ENCODE assay signal across 16 mouse cellular contexts in the genomic region with DNA sequence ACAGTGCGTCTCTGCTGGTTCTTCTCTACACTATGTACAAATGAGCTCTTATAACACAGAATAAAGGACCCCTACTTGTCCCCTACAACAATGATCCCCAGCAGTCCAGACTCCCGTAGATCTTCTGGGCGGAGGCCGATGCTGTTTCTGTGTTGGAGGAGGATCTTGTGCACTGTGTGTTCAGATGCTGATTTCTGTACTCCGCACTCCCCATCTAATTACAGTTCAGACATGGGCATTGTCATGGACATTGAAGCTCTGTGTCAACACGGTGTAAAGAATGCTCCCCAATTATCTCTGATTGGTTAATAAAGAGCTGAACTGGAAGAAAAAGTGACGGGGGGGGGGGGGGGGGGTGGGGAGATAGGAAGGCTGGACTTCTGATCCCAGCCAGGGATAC. TPM values are rescaled to one million over a fixed set of nuclear protein-coding genes. Genes with fewer than 3 reads are reported as not detected.
DNase-seq lines count a peak whose midpoint lies in the region; ATAC-seq and TF ChIP-seq lines count a peak whose summit lies in the region.
"Had no signal": no experiment of that assay in that cellular context is flagged by ENCODE, and none has a peak within 500 bp of the region (broad histone marks: within the 10 kb centered on the region; RNA-seq: fewer than 3 reads in every experiment).

No protein-coding gene starts in this region.

- no peaks in the 10 kb centered on the region for H3K9me3 ChIP-seq in liver, embryonic 12.5 days (replicated peaks)
- H3K9me3 ChIP-seq in liver, embryonic 11.5 days (ENCODE audit: control insufficient read depth, low read length): no peaks in the 10 kb centered on the region
- H3K9me3 ChIP-seq in ES-E14 (ENCODE audit: control insufficient read depth, insufficient read depth, low read depth, low read length): no peaks in the 10 kb centered on the region
- H3K9me3 ChIP-seq in forebrain, embryonic 13.5 days (replicated peaks): no peaks in the 10 kb centered on the region
- H3K9me3 ChIP-seq: embryonic facial prominence, embryonic 12.5 days; limb, embryonic 13.5 days had no signal

- ATAC-seq in liver, embryonic 12.5 days: peak; percentile 31; the same call in 1 of the 2 replicates
- no peak; the same call in 1 of the 2 replicates for ATAC-seq in liver, embryonic 11.5 days (replicated peaks; ENCODE audit: low FRiP score)
- ATAC-seq in forebrain, embryonic 13.5 days: peak; percentile 70
- ATAC-seq: liver, postnatal 0 days had no signal

- WGBS in liver, embryonic 12.5 days (ENCODE audit: insufficient replicate concordance): 61% methylated on average over 7 of the region's 7 CpGs
- 49% methylated on average over 7 of the region's 7 CpGs for WGBS in liver, embryonic 11.5 days
- 23% methylated on average over 6 of the region's 7 CpGs for WGBS in forebrain, embryonic 13.5 days

- no peaks in the 10 kb centered on the region for H3K36me3 ChIP-seq in liver, embryonic 12.5 days
- no peaks in the 10 kb centered on the region for H3K36me3 ChIP-seq in liver, embryonic 11.5 days (ENCODE audit: control insufficient read depth, insufficient read depth, low read length)
- no peaks in the 10 kb centered on the region for H3K36me3 ChIP-seq in ES-E14 (ENCODE audit: control insufficient read depth, insufficient read depth, low read length, poor library complexity, severe bottlenecking)
- H3K36me3 ChIP-seq in forebrain, embryonic 13.5 days (ENCODE audit: poor library complexity, severe bottlenecking): no peaks in the 10 kb centered on the region
- H3K36me3 ChIP-seq: embryonic facial prominence, embryonic 12.5 days; limb, embryonic 13.5 days had no signal

- in situ Hi-C loops in ES-E14 (cut with MboI; ENCODE audit: low sequenced_read_pairs in 2 of 2, unreplicated experiment in 2 of 2): no loop called here

- no peaks in the 10 kb centered on the region for H3K27me3 ChIP-seq in liver, embryonic 12.5 days (replicated peaks)
- H3K27me3 ChIP-seq in liver, embryonic 11.5 days (replicated peaks; ENCODE audit: control insufficient read depth, insufficient read depth, low read length): no peaks in the 10 kb centered on the region
- H3K27me3 ChIP-seq in forebrain, embryonic 13.5 days: no peaks in the 10 kb centered on the region
- H3K27me3 ChIP-seq: embryonic facial prominence, embryonic 12.5 days; limb, embryonic 13.5 days had no signal

- no peak overlapping the region for H3K9ac ChIP-seq in liver, embryonic 12.5 days
- no peak overlapping the region for H3K9ac ChIP-seq in liver, embryonic 11.5 days (ENCODE audit: low read depth, low read length)
- H3K9ac ChIP-seq in ES-E14 (ENCODE audit: insufficient read depth, low read depth, low read length, poor library complexity, severe bottlenecking): no peak overlapping the region
- H3K9ac ChIP-seq in forebrain, embryonic 13.5 days: no peak overlapping the region
- H3K9ac ChIP-seq: embryonic facial prominence, embryonic 12.5 days; limb, embryonic 13.5 days; liver, postnatal 0 days had no signal

- no peak overlapping the region for H3K27ac ChIP-seq in liver, embryonic 12.5 days
- no peak overlapping the region for H3K27ac ChIP-seq in liver, embryonic 11.5 days (ENCODE audit: low read depth, low read length)
- H3K27ac ChIP-seq in ES-E14 (ENCODE audit: insufficient read depth, low read depth, low read length, poor library complexity, severe bottlenecking): peak overlapping the region; percentile 88; the same call in 1 of the 2 replicates
- H3K27ac ChIP-seq in forebrain, embryonic 13.5 days: no peak overlapping the region
- H3K27ac ChIP-seq: embryonic facial prominence, embryonic 12.5 days; limb, embryonic 13.5 days had no signal

- DNase-seq in liver, embryonic 11.5 days (ENCODE audit: low spot score): no peak
- peak; percentile 66 for DNase-seq in ES-E14 (ENCODE audit: low read depth, low spot score)
- DNase-seq in yolk sac, embryonic 10.5 days (ENCODE audit: low spot score): peak; percentile 24
- DNase-seq in adrenal gland, postnatal 25 days: no peak
- no peak for DNase-seq in cerebellum, postnatal 25 days
- DNase-seq: B cell, adult 2 months; cerebellum, adult 2 months; gastrocnemius, postnatal 25 days; kidney, adult 11 months; liver, postnatal 0 days; lung, postnatal 14 days; thymus, postnatal 25 days had no signal

- no peak overlapping the region for H3K4me3 ChIP-seq in liver, embryonic 12.5 days
- no peak overlapping the region for H3K4me3 ChIP-seq in liver, embryonic 11.5 days (ENCODE audit: low read depth, low read length)
- peak overlapping the region in 1 of 2 experiments; percentile 65; a peak in 2 of 4 replicates for H3K4me3 ChIP-seq in ES-E14 (ENCODE audit: insufficient read depth in 1 of 2, low read depth in 1 of 2, low read length in 2 of 2, poor library complexity in 1 of 2, severe bottlenecking in 1 of 2)
- no peak overlapping the region for H3K4me3 ChIP-seq in forebrain, embryonic 13.5 days
- H3K4me3 ChIP-seq: embryonic facial prominence, embryonic 12.5 days; limb, embryonic 13.5 days had no signal

- peaks cover 31% of the 10 kb centered on the region for H3K4me1 ChIP-seq in liver, embryonic 12.5 days
- peaks cover 8% of the 10 kb centered on the region for H3K4me1 ChIP-seq in liver, embryonic 11.5 days (replicated peaks; ENCODE audit: control insufficient read depth, insufficient read depth, low read length)
- peaks cover 13 to 20% of the 10 kb centered on the region in 2 experiments for H3K4me1 ChIP-seq in ES-E14 (ENCODE audit: control insufficient read depth in 2 of 2, insufficient read depth in 2 of 2, low read length in 2 of 2, poor library complexity in 1 of 2)
- peaks cover 11% of the 10 kb centered on the region for H3K4me1 ChIP-seq in forebrain, embryonic 13.5 days
- H3K4me1 ChIP-seq: embryonic facial prominence, embryonic 12.5 days had no signal

- H3K4me2 ChIP-seq in liver, embryonic 12.5 days: peak overlapping the region; percentile 24
- H3K4me2 ChIP-seq in liver, embryonic 11.5 days: no peak overlapping the region
- no peak overlapping the region for H3K4me2 ChIP-seq in forebrain, embryonic 13.5 days
- H3K4me2 ChIP-seq: embryonic facial prominence, embryonic 12.5 days; limb, embryonic 13.5 days had no signal

TF ChIP-seq in ES-E14, 5 proteins besides CTCF, POLR2A, EP300 and RAD21:
- TF ChIP-seq ZC3H11A (IDR thresholded peaks at IDR 0.05; ENCODE audit: borderline replicate concordance, low read depth, low read length) (no peak), CHD2 (IDR thresholded peaks at IDR 0.05; ENCODE audit: low read depth, low read length) (no peak), ZNF384 (IDR thresholded peaks at IDR 0.05; ENCODE audit: low read depth, low read length) (no peak), HCFC1 (IDR thresholded peaks at IDR 0.05; ENCODE audit: borderline replicate concordance, insufficient read depth, low read length) (no peak), MAFK (IDR thresholded peaks at IDR 0.05; ENCODE audit: insufficient read depth, low read depth, low read length) (no peak)

RNA-seq across cellular contexts. Expression of a gene that starts 27.6 kb away (rescaled TPM):
- polyA plus RNA-seq in liver, embryonic 12.5 days (2016; fragmentation: Nextera tagmentation; extraction: Ambion mirVana): 332 and 346 TPM in 2 replicates
- polyA plus RNA-seq in liver, embryonic 11.5 days (2014; fragmentation: Nextera tagmentation; extraction: Ambion mirVana): 541 and 572 TPM in 2 replicates
- 396 and 408 TPM in 2 replicates for total RNA-seq in ES-E14 (2012; rRNA removed)
- polyA plus RNA-seq in forebrain, embryonic 13.5 days (2015; fragmentation: Nextera tagmentation; extraction: Ambion mirVana): 454 and 497 TPM in 2 replicates
- 205 and 245 TPM in 2 replicates for total RNA-seq in adrenal gland, postnatal 25 days (2021)

RNA-seq across cellular contexts. Expression of a gene that starts 41.3 kb away (rescaled TPM):
- 18.5 and 20.3 TPM in 2 replicates for polyA plus RNA-seq in liver, embryonic 12.5 days (2016; fragmentation: Nextera tagmentation; extraction: Ambion mirVana)
- polyA plus RNA-seq in liver, embryonic 11.5 days (2014; fragmentation: Nextera tagmentation; extraction: Ambion mirVana): 30.1 and 32.8 TPM in 2 replicates
- 33.4 and 38.3 TPM in 2 replicates for total RNA-seq in ES-E14 (2012; rRNA removed)
- polyA plus RNA-seq in forebrain, embryonic 13.5 days (2015; fragmentation: Nextera tagmentation; extraction: Ambion mirVana): 35.2 and 38.1 TPM in 2 replicates
- 27.5 and 35.6 TPM in 2 replicates for total RNA-seq in adrenal gland, postnatal 25 days (2021)

Comparison
In these comparisons a context has a peak if more than half of its experiments do, and no peak if none do; other contexts are left out.
1. DNase-seq: peak in ES-E14 (single experiment) and yolk sac, embryonic 10.5 days (single experiment); none in liver, embryonic 11.5 days (single experiment), adrenal gland, postnatal 25 days (single experiment) and cerebellum, postnatal 25 days (0 of 2).